Mouse (Mus musculus): ENCODE results near the gene Cldn7.

GRCm38 (mm10) chr11:69982877-69983276 is 18.3 kb downstream of the Cldn7 start:
- TF ChIP-seq MYOD1 (IDR thresholded peaks at IDR 0.05; ENCODE audit: control insufficient read depth in 1 of 3, insufficient read length in 2 of 3, low read depth in 2 of 3) = no peak
- TF ChIP-seq POLR2A (IDR thresholded peaks at IDR 0.05; ENCODE audit: insufficient read length, low read depth) = peak; percentile 21
- TF ChIP-seq TCF12 (IDR thresholded peaks at IDR 0.05; ENCODE audit: insufficient read depth, poor library complexity, severe bottlenecking) = no peak
- TF ChIP-seq MAX (IDR thresholded peaks at IDR 0.05; ENCODE audit: low read depth) = no peak
- no peak for TF ChIP-seq CEBPB (IDR thresholded peaks at IDR 0.05; ENCODE audit: insufficient read depth, poor library complexity, severe bottlenecking)
- peak in 1 of 3 experiments; percentile 16 for TF ChIP-seq MYOG (IDR thresholded peaks at IDR 0.05; ENCODE audit: control insufficient read depth in 1 of 3, insufficient read depth in 1 of 3, insufficient read length in 2 of 3, low read depth in 2 of 3)
- no peak for TF ChIP-seq TCF3 (IDR thresholded peaks at IDR 0.05; ENCODE audit: insufficient read length, low read depth)
- no peak for TF ChIP-seq REST (IDR thresholded peaks at IDR 0.05; ENCODE audit: insufficient read depth, insufficient read length)
- TF ChIP-seq POLR2AphosphoS2 (IDR thresholded peaks at IDR 0.05; ENCODE audit: insufficient read length, low read depth) = no peak
- TF ChIP-seq USF1 (IDR thresholded peaks at IDR 0.05; ENCODE audit: low read depth) = no peak
- TF ChIP-seq E2F4 (IDR thresholded peaks at IDR 0.05; ENCODE audit: insufficient read depth) = no peak
- no peak for TF ChIP-seq SRF (IDR thresholded peaks at IDR 0.05; ENCODE audit: control insufficient read depth, insufficient read length, low read depth)
